Mouse (Mus musculus) layer of hippocampus, adult 2 months (tissue): ENCODE data around the gene Rad9b. TPM values are rescaled to one million over a fixed set of nuclear protein-coding genes. Genes with fewer than 3 reads are reported as not detected.

ENCODE experiments used
- DNase-seq, 2 experiments: peaks; one replicate each; pipeline ENCODE4 v3.0.0; 2022; ENCODE audit warnings: low spot score in 2 of 2
- H3K27ac ChIP-seq: fragments of 200-600 bp; 2 replicates; pipeline ENCODE4 v1.8.1; 2022
- H3K4me3 ChIP-seq: fragments of 200-600 bp; 2 replicates; pipeline ENCODE4 v1.8.1; 2022; ENCODE audit warnings: mild to moderate bottlenecking
- CTCF ChIP-seq: fragments of 200-600 bp; conservative IDR thresholded peaks from 2 replicates; pipeline ENCODE4 v1.8.1; 2022; ENCODE audit warnings: antibody characterized with exemption, mild to moderate bottlenecking, moderate library complexity
- total RNA-seq, 2 experiments: library from RNA; stranded (reverse); gene quantifications; 2 replicates each; pipeline ENCODE4 v1.2.3; 2021

Rad9b gene
- total RNA-seq, 2 experiments from 2014 or later: 5.1 to 5.9 TPM

DNA sequence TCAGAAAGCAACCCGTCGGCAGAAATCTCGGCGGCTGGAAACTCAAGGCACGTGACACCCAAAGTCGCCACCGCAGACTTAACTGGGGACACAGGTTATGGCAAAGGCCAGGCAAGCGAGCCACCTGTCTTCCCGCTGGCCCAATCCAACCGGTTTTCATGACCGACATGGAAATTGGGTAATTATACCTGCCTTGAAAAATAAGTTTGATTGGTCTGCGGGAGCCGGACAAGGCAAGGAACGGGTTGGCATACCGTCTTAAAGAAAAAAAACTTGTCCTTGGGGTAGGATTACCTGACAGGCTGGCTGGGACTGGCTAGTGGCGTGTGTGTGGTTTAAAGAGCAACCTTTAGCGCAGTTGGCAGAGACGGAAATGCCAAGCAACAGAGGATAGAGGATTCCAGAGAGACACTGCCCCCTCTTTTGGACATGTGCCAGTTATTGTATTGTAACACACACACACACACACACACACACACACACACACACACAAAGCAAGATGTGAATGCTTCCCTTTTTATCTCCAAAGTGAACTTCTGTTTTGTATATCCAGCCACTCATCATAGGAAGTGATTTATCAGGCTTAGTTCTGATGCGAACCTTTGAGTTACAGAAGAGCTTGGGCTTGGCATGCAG is 73.1 kb downstream of the Rad9b start:
- no peak for DNase-seq
- no peak overlapping the region for H3K27ac ChIP-seq
- TF ChIP-seq CTCF: no peak
- peak overlapping the region; percentile 14; the same call in 1 of the 2 replicates for H3K4me3 ChIP-seq

DNA sequence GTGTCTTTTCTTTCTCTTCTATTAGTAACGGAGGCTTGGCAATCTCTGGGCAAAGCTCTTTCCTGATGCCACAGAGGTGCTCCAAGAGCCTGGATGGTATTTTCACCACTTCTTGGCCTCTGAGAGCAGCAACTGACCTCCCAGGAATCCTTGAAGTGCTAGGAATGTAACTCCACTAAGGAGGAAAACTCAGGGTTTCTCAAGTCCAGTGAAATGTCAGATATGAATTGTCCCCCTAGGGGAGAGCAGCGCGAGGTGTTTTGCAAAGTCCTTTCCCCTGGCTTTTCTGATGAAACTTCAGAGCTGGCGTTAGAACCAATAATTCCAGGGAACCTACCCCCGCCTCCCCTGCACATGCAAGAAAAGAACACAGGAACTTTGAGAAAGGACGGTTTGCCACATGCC is 73.6 kb downstream of the Rad9b start:
- peak overlapping the region; percentile 14; the same call in 1 of the 2 replicates for H3K4me3 ChIP-seq
- peak; percentile 34 for TF ChIP-seq CTCF
- H3K27ac ChIP-seq: no peak overlapping the region
- DNase-seq: no peak

DNA sequence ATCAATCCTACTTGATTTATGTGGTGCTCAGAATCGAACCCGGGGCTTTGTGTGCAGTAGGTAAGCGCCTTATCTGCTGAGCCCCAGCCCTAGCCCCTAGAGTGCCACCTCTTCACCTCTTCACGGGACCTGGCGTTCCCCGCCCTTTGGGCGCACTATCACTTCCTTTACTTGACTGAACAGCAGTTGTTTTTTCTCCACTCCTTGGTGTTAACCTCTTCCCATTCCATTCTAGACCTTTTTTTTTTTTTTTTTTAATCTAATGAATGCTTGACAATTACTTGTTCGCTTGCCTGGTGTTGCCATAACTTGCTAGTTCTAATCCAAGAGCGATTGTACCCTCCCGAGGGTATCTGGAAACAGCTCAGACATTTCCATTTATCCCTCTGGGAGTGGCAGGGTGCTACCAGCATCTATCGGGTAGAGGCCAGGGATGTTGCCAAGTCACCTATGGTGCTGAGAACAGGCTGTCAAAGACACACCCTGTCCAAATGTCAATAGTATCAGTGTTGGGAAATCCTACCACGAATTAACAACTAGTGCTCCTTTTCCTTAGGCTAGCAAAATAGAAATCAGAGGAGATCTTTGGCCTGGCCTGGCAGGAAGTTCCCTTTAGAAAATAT is 74.1 kb downstream of the Rad9b start:
- H3K27ac ChIP-seq: no peak overlapping the region
- no peak overlapping the region for H3K4me3 ChIP-seq
- no peak for TF ChIP-seq CTCF
- DNase-seq: no peak

DNA sequence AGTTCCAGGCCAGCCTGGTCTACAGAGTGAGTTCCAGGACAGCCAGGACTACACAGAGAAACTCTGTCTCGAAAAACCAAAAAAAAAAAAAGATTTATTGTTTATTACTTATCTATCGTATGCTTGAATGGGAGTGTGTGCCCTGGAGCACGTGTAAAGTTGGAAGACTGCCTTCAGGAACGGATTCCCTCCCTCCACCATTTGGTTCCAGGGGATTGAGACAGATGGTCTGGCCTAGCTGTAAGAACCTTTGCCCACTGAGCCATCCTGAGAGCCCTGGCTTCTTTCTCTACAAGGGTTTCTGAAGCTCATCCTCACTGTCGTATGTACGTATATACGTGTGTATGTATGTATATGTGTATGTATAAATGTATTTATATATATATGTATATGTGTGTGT is 75.1 kb downstream of the Rad9b start:
- TF ChIP-seq CTCF: no peak
- DNase-seq: no peak
- Histone ChIP-seq H3K4me3 (no peak overlapping the region), H3K27ac (no peak overlapping the region)

DNA sequence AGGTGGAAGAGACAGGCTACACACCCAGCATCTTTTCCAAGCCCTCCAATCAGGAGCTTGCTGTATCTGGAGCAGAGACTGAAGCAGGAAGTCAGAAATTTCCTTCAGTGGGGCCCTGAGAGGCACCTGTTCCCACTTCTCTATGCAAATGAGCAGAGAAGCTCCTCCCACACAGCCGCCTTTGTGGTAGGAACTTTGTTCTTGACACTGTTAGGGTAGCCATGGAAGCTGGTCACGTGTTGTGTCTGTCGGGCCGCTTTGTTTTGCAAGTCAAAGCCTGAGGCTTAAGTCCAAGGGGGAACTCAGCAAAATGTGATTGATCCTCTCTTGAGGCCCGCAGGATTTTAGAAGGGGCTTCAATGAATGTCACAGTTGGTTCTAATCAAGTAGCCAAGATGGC is 79.2 kb downstream of the Rad9b start:
- DNase-seq: no peak
- TF ChIP-seq CTCF: no peak
- no peak overlapping the region for H3K4me3 ChIP-seq
- H3K27ac ChIP-seq: no peak overlapping the region

Other genes with a start within 250 kb of the Rad9b start
- 1 to 10 TPM in 1 of 2 experiments, under 1 TPM in 1; 0.39 to 1.2 TPM for gene Ccdc63, start 213.4 kb downstream of the Rad9b start, total RNA-seq
- gene Ppp1cc, start 196.0 kb downstream of the Rad9b start, total RNA-seq: 100 to 1,000 TPM; 223 to 228 TPM
- 1 to 10 TPM; 2.6 to 3.0 TPM for gene Hvcn1, start 147.4 kb downstream of the Rad9b start, total RNA-seq
- 10 to 100 TPM; 15.2 TPM for gene Tctn1, start 89.8 kb downstream of the Rad9b start, total RNA-seq
- 10 to 100 TPM; 39.8 to 41.1 TPM for gene Pptc7, start 69.9 kb downstream of the Rad9b start, total RNA-seq
- 100 to 1,000 TPM; 173 to 186 TPM for gene Vps29, start 136 bp upstream of the Rad9b start, total RNA-seq
- 10 to 100 TPM; 30.0 to 32.3 TPM for gene Gpn3, start 17.6 kb upstream of the Rad9b start, total RNA-seq
- 10 to 100 TPM; 74.2 to 78.0 TPM for gene Fam216a, start 18.1 kb upstream of the Rad9b start, total RNA-seq
- gene Arpc3, start 37.6 kb upstream of the Rad9b start, total RNA-seq: 100 to 1,000 TPM; 261 to 275 TPM
- gene Anapc7, start 67.5 kb upstream of the Rad9b start, total RNA-seq: 10 to 100 TPM; 32.9 to 33.2 TPM
- 100 to 1,000 TPM; 588 to 630 TPM for gene Atp2a2, start 148.0 kb upstream of the Rad9b start, total RNA-seq